Mouse (Mus musculus) hindbrain, embryonic 14.5 days (tissue): Measurements from ENCODE around the gene Gm45713. TPM values are rescaled to one million over a fixed set of nuclear protein-coding genes. Genes with fewer than 3 reads are reported as not detected.

Experiments used
- ATAC-seq: fragments of 200-750 bp; cut with Nextera tagmentation; 2 replicates; pipeline ENCODE4 v1.8.0; 2017; ENCODE audit warnings: moderate number of reproducible peaks, mild to moderate bottlenecking, moderate TSS enrichment, moderate library complexity; ENCODE audit not compliant: low FRiP score
- DNase-seq: peaks from one replicate; pipeline ENCODE4 v3.0.0-alpha.2; 2015; ENCODE audit warnings: low spot score
- H3K27ac ChIP-seq: fragments of 300-500 bp; sonication (generic); 2 replicates; pipeline ENCODE4 v1.5.1; 2014; ENCODE audit warnings: mild to moderate bottlenecking, moderate library complexity
- H3K27me3 ChIP-seq: fragments of 300-500 bp; sonication (generic); 2 replicates; pipeline ENCODE4 v1.6.1; 2014; ENCODE audit warnings: mild to moderate bottlenecking, low read length, mixed read lengths; ENCODE audit not compliant: control insufficient read depth, insufficient read depth
- H3K36me3 ChIP-seq: fragments of 300-500 bp; sonication (generic); replicated peaks from 2 replicates; pipeline ENCODE4 v1.6.1; 2014; ENCODE audit not compliant: control insufficient read depth, insufficient read depth
- H3K4me1 ChIP-seq: fragments of 300-500 bp; sonication (generic); replicated peaks from 2 replicates; pipeline ENCODE4 v1.6.1; 2014; ENCODE audit warnings: antibody characterized with exemption, low read length, mixed read lengths; ENCODE audit not compliant: control insufficient read depth, insufficient read depth
- H3K4me2 ChIP-seq: fragments of 300-500 bp; sonication (generic); replicated peaks from 2 replicates; pipeline ENCODE4 v1.6.1; 2014; ENCODE audit warnings: mild to moderate bottlenecking, moderate library complexity
- H3K4me3 ChIP-seq: fragments of 300-500 bp; sonication (generic); replicated peaks from 2 replicates; pipeline ENCODE4 v1.5.1; 2014; ENCODE audit warnings: mild to moderate bottlenecking, low read length
- H3K9ac ChIP-seq: fragments of 300-500 bp; sonication (generic); 2 replicates; pipeline ENCODE4 v1.6.1; 2014
- H3K9me3 ChIP-seq: fragments of 300-500 bp; sonication (generic); 2 replicates; pipeline ENCODE4 v1.6.1; 2016; ENCODE audit warnings: low read length; ENCODE audit not compliant: control insufficient read depth
- WGBS: fragments of 180-500 bp; shearing (Covaris S2); extraction: QIAGEN DNeasy Blood & Tissue Kit; methylation state at CpG from one replicate; pipeline ENCODE4 v1.1.7; 2014; 5-methylcytosine and 5-hydroxymethylcytosine counted together
- polyA plus RNA-seq: library from polyadenylated mRNA; unstranded; fragments of >200 nt; fragmentation: Nextera tagmentation; extraction: Ambion mirVana; gene quantifications from 2 replicates; pipeline ENCODE4 v1.2.1, GENCODE M21; 2014

Gm45713 gene
- polyA plus RNA-seq, 1 experiment from 2014 or later = not detected

DNA sequence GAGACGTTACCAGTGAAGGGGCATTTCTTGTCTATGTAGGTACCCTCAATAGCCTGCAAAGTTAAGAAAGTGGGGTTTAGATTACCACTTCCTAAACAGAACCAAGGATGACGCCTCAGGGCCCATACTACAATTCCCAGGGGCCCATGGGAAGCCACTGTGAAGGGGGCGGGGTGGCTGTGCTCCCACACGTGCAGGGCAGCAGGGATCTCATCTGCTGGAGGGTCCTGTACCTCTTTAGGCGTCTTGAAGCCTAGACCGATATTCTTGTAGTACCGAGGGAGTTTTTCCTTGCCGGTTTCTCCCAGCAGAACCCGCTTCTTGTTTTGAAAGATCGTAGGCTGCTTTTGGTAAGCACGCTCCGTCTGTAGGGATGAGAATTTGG is 12.9 kb downstream of the Gm45713 start:
- peak overlapping the region; percentile 92 for H3K4me3 ChIP-seq
- ATAC-seq = no peak
- no peaks in the 10 kb centered on the region for H3K9me3 ChIP-seq
- peak overlapping the region; percentile 96 for H3K4me2 ChIP-seq
- peaks cover 81% of the 10 kb centered on the region for H3K36me3 ChIP-seq
- H3K9ac ChIP-seq = peak overlapping the region; percentile 98
- H3K27ac ChIP-seq = peak overlapping the region; percentile 91
- H3K27me3 ChIP-seq = no peaks in the 10 kb centered on the region
- H3K4me1 ChIP-seq = peaks cover 27% of the 10 kb centered on the region
- no peak for DNase-seq
- WGBS = 26% methylated on average over 12 of the region's 12 CpGs

DNA sequence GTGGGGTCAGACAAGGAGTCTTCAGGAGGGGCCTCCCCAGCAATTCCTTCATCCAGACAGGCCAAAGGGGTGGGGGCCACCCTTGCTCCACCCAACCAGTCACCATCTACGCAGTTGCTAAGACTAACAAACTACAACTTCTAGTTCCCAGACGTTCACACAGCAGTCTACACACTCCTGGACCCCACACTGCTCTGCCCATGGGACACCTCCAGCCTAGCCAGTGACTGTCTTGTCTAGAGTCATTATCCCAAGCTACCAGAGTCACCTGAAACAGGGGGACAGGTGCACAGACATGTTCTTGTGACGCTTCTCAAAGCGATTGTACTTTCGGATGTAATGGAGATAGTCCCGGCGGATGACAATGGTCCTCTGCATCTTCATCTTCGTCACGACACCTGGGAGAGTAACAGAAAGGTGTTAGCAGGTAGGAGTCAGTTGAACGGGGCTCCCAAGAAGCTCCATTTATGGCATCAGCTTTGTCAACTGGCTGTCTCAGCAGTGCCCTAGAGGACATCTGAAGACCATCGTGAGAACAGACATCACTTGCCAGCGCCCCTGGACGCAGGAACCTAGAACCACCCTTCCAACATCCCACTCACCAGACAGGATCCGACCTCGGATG is 13.4 kb downstream of the Gm45713 start:
- no peaks in the 10 kb centered on the region for H3K9me3 ChIP-seq
- peaks cover 87% of the 10 kb centered on the region for H3K36me3 ChIP-seq
- H3K27me3 ChIP-seq = no peaks in the 10 kb centered on the region
- no peak overlapping the region for H3K27ac ChIP-seq
- DNase-seq (no peak), ATAC-seq (no peak)
- H3K4me2 ChIP-seq = peak overlapping the region; percentile 96
- peaks cover 26% of the 10 kb centered on the region for H3K4me1 ChIP-seq
- peak overlapping the region; percentile 92 for H3K4me3 ChIP-seq
- peak overlapping the region; percentile 98 for H3K9ac ChIP-seq
- 86% methylated on average over 15 of the region's 15 CpGs for WGBS

DNA sequence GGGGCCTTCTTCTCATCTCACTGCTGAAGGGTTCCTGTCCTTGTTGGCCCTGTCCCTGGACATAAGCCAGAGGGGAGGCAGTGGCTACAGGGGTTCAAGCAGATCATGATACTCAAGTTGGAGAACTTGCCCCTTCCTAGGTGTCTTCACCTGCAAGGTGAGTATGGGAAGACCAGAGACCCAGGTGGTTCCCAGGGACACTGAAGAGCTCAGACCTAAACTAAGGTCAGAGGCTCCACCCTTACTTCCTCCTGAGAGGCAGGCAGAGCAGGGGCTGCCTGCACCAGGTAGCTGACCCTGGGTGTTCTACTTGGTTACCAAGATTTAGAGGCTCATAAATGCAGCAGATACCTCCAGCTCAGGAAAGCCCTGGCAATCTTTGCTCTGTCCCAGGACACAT is 14.1 kb downstream of the Gm45713 start:
- Histone ChIP-seq H3K9me3 (no peaks in the 10 kb centered on the region), H3K4me2 (no peak overlapping the region), H3K4me1 (peaks cover 19% of the 10 kb centered on the region), H3K9ac (no peak overlapping the region), H3K27me3 (no peaks in the 10 kb centered on the region), H3K4me3 (no peak overlapping the region), H3K36me3 (peaks cover 83% of the 10 kb centered on the region), H3K27ac (no peak overlapping the region)
- DNase-seq = no peak
- no peak for ATAC-seq

DNA sequence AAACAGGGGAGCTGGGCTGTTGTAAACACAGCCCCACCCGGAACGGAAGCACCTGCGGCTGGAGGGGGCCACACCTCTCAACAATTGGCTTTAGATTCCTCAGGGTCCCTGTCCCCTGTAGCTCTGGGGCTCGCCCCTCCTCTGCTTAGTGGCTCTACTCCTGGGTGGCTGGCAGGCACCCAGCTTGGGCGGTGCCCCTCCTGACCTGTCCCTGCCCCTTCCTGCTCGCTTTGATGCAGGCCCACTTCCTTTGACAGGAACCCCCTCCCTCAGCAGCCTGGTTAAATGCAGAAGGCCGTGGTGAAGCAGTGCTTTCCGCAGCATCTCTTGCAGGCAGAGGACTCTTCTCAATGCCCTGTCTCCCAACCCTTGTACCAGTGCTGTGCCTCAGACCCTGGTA is 14.6 kb downstream of the Gm45713 start:
- H3K9ac ChIP-seq = no peak overlapping the region
- H3K9me3 ChIP-seq = no peaks in the 10 kb centered on the region
- no peak for DNase-seq
- WGBS = 77% methylated on average over 8 of the region's 8 CpGs
- H3K27ac ChIP-seq = no peak overlapping the region
- no peak overlapping the region for H3K4me3 ChIP-seq
- no peaks in the 10 kb centered on the region for H3K27me3 ChIP-seq
- no peak for ATAC-seq
- peaks cover 77% of the 10 kb centered on the region for H3K36me3 ChIP-seq
- H3K4me1 ChIP-seq = peaks cover 14% of the 10 kb centered on the region
- H3K4me2 ChIP-seq = no peak overlapping the region

DNA sequence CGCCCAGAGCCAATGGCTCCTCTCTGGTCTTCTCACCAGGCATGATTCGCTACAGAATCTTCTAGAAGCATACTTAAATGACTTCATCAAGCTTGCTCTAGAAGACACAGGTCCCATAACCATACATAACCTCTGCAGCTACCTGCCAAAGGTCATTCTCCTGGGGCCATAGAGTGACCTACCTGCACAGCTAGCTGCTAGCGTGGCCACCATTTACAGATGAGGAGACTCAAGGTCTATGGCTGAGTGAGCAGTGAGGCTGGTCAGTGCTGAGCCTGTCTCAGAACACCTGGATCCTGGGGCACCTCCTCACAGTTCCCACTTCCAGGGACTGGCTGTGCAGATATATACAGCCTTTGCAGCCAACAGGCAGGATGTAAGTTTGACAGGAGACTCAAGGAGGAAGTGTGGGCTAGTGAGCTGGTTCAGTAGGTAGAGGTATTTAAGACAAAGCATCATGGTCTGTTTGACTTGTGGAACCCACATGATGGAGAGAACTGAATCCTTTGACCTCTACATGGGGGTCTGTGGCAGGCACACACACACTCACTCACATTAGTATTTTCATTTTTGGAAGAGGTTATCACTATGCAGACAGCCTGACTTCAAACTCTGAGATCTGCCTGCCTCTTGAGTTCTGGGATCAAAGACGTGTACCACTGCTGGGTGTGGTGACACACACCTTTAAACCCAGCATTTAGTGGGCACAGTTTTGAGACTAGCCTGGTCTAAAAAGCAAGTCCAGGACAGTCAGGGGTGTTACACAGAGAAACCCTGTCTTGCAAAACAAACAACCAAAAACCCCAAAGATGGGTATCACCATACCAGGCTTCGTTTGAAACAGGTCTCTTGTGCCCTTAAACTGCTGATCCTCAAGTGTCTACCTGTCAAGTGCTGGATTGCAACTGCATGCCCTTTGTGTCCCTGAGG is 16.0 kb downstream of the Gm45713 start:
- WGBS = 82% methylated on average over 5 of the region's 5 CpGs
- no peak overlapping the region for H3K9ac ChIP-seq
- H3K27ac ChIP-seq = no peak overlapping the region
- no peak for ATAC-seq
- peaks cover 10% of the 10 kb centered on the region for H3K4me1 ChIP-seq
- peaks cover 63% of the 10 kb centered on the region for H3K36me3 ChIP-seq
- H3K4me2 ChIP-seq = no peak overlapping the region
- no peaks in the 10 kb centered on the region for H3K27me3 ChIP-seq
- DNase-seq = no peak
- no peaks in the 10 kb centered on the region for H3K9me3 ChIP-seq
- no peak overlapping the region for H3K4me3 ChIP-seq

DNA sequence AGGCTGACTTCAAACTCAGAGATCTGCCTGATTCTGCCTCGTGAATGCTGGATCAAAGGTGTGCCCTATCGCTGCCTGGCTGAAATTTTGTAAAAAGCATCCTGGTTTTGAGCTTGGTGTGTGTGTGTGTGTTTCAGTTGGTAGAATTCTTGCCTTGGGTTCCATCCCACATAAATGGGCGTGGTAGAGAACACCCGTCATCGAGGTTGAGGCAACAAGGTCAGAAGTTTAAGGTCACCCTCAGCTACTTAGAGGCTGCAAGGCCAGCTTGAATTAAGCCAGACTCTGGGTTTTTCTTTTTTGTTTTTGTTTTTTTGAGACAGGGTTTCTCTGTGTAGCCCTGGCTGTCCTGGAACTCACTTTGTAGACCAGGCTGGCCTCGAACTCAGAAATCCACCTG is 17.7 kb downstream of the Gm45713 start:
- ATAC-seq (no peak), DNase-seq (no peak)
- peaks cover 5% of the 10 kb centered on the region for H3K4me1 ChIP-seq
- no peak overlapping the region for H3K4me2 ChIP-seq
- peaks cover 59% of the 10 kb centered on the region for H3K36me3 ChIP-seq
- no peaks in the 10 kb centered on the region for H3K9me3 ChIP-seq
- H3K27ac ChIP-seq = no peak overlapping the region
- H3K4me3 ChIP-seq = no peak overlapping the region
- H3K27me3 ChIP-seq = no peaks in the 10 kb centered on the region
- WGBS = 92% methylated on average over 6 of the region's 6 CpGs
- no peak overlapping the region for H3K9ac ChIP-seq

DNA sequence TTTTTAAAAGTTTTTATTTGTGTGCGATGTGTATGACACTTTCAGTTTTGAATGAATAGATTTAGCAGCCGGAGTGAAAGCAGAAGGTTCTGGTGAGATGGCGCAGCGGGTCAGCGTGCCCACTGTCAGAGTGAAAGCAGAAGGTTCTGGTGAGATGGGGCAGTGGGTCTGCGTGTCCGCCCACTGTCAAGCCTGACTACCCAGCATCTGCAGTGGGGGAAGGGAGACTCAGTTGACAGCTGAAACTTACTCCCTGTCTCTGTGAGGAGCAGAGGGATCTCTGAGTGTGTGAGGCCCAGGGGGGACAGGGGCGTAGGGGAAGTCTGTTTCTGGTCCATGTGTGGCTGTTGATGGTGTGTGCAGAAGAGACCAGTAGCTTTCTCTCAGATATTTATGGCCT is 18.5 kb downstream of the Gm45713 start:
- Histone ChIP-seq H3K4me2 (no peak overlapping the region), H3K4me3 (no peak overlapping the region), H3K9ac (no peak overlapping the region), H3K9me3 (no peaks in the 10 kb centered on the region), H3K4me1 (no peaks in the 10 kb centered on the region), H3K27me3 (no peaks in the 10 kb centered on the region), H3K27ac (no peak overlapping the region), H3K36me3 (peaks cover 51% of the 10 kb centered on the region)
- ATAC-seq (no peak), DNase-seq (no peak)
- 80% methylated on average over 8 of the region's 8 CpGs for WGBS

DNA sequence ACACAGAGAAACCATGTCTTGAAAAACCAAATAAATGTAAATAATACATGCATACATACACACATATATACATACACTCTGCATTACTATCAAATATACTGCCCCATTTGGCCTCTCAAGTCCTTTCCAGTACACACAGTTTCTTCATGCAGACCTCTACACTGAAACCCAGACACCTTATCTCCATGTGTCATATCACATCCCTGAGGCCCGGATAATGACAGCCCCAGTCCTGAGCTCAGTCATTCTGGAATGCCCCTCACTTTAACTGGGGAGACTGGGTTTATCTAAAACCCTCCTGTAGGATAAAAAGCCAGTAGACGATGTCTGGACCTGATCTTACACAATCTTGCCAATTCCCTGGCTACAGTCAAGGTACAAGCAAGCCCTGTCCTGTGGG is 22.6 kb downstream of the Gm45713 start:
- no peaks in the 10 kb centered on the region for H3K9me3 ChIP-seq
- H3K4me3 ChIP-seq = no peak overlapping the region
- H3K36me3 ChIP-seq = peaks cover 10% of the 10 kb centered on the region
- H3K27me3 ChIP-seq = no peaks in the 10 kb centered on the region
- H3K4me1 ChIP-seq = no peaks in the 10 kb centered on the region
- DNase-seq (no peak), ATAC-seq (no peak)
- H3K4me2 ChIP-seq = no peak overlapping the region
- WGBS = 90% methylated on average over 2 of the region's 2 CpGs
- H3K9ac ChIP-seq = no peak overlapping the region
- no peak overlapping the region for H3K27ac ChIP-seq

DNA sequence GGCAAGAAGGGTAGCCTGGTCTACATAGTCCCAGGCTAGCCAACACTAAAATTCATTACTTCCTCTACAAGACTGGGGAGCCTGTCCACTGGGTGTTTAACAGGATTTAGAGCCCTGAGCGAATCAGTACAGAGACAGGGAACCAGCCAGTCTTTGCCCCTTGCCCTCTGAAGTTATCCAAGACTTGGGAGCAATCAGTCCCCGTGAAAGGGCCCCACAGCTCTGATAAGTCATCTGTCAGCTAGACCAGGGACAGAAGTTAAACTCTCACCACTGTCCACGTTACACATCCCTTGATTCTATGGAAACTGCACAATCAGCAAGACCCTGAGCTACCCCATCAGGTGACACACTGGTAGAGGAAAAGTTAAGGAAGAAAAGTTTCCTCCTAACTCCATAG is 23.5 kb downstream of the Gm45713 start:
- no peaks in the 10 kb centered on the region for H3K4me1 ChIP-seq
- H3K36me3 ChIP-seq = 0 out of 2 replicates have a peak, but pooled peaks cover under 1% of the 10 kb centered on the region
- no peaks in the 10 kb centered on the region for H3K9me3 ChIP-seq
- H3K27me3 ChIP-seq = no peaks in the 10 kb centered on the region
- no peak for ATAC-seq
- no peak overlapping the region for H3K4me3 ChIP-seq
- WGBS = 73% methylated on average over 3 of the region's 3 CpGs
- no peak overlapping the region for H3K27ac ChIP-seq
- no peak overlapping the region for H3K9ac ChIP-seq
- no peak overlapping the region for H3K4me2 ChIP-seq
- DNase-seq = no peak
